Mouse (Mus musculus) myocyte (in vitro differentiated cells): ENCODE measurements around the gene Itsn1.

Experiments used
- CEBPB ChIP-seq: IDR thresholded peaks from 2 replicates; pipeline ENCODE4 v1.6.1; 2011; ENCODE audit warnings: mild to moderate bottlenecking, moderate library complexity; ENCODE audit not compliant: poor library complexity, insufficient read depth, severe bottlenecking
- E2F4 ChIP-seq: IDR thresholded peaks from one replicate; pipeline ENCODE4 v1.6.1; 2011; ENCODE audit warnings: mild to moderate bottlenecking, control low read depth, moderate library complexity; ENCODE audit not compliant: insufficient read depth
- MAX ChIP-seq: IDR thresholded peaks from one replicate; pipeline ENCODE4 v1.6.1; 2011; ENCODE audit warnings: low read depth, mild to moderate bottlenecking, control low read depth
- POLR2A ChIP-seq: IDR thresholded peaks from one replicate; pipeline ENCODE4 v1.6.1; 2011; ENCODE audit warnings: low read depth, mild to moderate bottlenecking, control low read depth, moderate library complexity; ENCODE audit not compliant: insufficient read length
- POLR2AphosphoS2 ChIP-seq: IDR thresholded peaks from one replicate; pipeline ENCODE4 v1.6.1; 2011; ENCODE audit warnings: low read depth, control low read depth; ENCODE audit not compliant: insufficient read length

DNA sequence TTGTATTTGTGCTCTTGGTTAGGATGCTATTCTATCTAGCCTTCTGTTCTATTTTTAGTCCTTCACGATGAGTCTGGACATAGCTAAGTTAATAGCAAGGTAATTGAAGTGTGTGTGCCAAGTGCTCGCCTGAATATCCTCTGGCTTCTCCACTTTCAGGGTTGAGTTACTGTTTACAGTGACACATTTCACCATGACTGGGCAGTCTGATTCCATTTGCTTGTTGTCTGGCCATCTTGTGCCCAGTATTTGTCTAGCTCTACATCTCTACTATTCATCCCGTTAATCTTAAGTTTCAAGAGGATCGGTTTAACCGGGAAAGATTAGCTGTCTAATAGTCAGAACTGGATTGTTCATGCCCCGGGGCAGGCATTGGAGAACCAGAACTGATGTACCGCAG lies 33.4 kb downstream of the Itsn1 start:
- TF ChIP-seq POLR2A (no peak), CEBPB (no peak), POLR2AphosphoS2 (no peak), MAX (no peak), E2F4 (no peak)
